Mouse (Mus musculus): Measurements from ENCODE around the gene Clvs2. TPM values are rescaled to one million over a fixed set of nuclear protein-coding genes. Genes with fewer than 3 reads are reported as not detected.
A peak's percentile ranks its signal among the peaks of the same experiment; 100 is the strongest.

The Clvs2 gene
- 10 to 100 TPM; 62.4 to 76.9 TPM for total RNA-seq (2021)

DNA sequence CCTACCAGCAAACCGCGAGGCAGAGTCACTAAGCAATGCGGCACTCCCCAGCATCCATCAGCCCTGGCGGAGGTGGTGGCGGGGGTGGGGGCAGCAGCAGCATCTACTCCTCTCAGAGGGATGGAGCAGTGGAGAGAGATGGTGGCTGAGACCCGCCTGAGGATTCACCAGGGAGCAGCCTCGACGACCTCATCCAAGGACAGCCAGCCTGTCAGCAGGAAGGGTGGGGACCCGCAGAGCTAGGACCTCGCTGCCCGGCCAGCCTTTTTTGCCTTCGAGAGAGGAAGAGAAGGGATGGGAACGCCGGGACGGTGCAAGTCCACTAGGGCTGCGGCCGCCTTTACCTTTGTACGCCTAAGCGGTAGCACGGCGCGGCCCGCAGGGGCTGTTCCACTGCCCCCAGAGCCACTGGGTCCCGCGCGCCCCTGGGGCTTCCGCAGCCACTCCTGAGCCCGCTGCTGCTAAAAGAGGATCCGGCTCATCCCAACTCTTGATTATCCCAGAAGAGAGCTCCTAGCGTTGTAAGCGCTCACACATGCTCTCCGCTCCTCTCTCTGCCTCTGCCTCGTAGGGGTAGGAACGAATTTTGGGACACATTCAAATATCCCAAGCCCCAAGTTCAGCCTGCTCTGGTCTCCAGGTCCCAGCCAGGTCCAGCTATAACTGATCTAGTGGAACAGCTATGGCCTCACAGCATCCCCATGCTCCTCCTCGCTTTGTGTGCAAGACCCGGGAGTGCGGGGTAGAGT is at the start of gene Clvs2:
Gene Clvs2, minus strand, starts transcription at position 639 of the 749 bp plus-strand sequence.
- peak; percentile 55 for DNase-seq
- intact Hi-C loops (cut with DNase I): no loop called here

DNA sequence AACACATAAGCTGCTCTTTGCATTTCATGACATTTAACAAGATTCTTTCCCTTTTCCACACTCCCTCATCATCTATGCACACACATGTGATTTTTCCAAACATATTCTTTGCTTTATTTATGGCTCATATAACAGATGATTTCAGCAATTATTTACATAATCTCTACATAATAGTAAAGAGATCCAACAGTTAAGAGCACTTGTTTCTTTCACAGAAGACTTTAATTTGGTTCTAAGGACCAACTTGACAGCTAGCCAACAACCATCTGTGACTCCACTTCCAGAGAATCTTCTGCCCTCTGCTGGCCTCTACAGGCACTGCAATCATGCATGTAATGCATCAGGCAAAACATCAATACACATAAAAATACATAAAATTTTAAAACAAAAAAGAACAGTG is 28.6 kb upstream of the Clvs2 start:
- peak; percentile 92 for DNase-seq
- intact Hi-C loops (cut with DNase I): no loop called here

DNA sequence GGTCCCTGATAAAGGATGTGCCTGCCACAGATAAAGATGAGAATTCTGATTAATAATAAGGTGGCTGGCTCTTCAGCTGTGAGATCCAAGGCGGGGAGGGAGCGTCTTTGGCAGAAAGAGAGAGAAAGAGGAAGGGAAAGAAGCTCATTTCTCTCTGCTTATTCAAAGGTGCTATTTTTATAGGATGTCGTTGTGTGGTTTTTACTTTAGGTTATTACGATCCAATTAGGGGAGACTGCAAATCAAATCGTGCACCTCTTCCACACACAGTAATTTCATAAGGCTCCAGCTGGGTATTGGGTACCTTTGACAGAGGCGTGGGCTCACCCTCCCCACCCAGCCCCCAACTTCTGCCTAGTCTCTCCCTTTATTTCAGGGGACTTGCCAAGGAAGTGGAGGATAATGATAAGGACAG is 985 bp downstream of the Clvs2 start:
- no peak for DNase-seq
- intact Hi-C loops (cut with DNase I): no loop called here

DNA sequence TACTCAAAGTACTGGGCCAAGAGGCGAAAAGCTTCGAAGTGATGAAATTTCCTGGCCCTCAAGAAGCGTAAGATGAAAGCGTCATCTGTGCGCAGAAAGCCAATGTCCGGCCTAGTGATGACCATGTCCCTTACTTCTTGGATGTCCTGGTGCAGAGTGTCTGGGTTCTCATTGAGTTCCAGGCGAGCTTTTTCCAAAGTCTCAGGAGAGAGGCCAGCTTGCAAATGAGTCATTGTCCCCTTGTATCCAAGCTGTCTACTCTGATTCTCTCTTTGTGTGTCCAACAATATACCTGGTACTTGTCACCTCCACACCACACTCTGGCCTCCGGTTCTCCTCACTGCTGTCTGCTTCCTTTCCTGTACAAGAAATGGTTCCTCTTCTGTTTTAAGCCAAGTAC is 1.9 kb downstream of the Clvs2 start:
- no peak for DNase-seq
- intact Hi-C loops (cut with DNase I): no loop called here

DNA sequence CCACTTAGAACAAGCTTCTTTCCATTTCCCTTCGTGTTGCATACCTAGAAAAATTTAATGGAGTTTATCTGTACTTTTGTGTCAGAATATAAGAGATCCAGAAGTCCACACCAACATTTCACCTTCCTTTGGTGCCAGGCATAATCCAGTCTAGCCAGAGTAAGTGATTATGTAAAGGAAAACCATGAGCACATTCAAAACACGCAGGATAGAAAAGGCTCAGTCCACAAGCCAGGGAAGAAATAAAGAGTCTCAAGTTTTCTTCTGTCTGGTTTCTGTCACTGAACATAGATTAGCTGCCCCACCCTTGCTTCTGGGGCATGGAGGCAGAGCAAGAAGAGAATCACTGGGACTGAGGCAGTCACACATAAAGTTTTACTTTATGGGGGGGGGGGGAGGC is 8.4 kb downstream of the Clvs2 start:
- intact Hi-C loops (cut with DNase I): no loop called here
- no peak for DNase-seq

DNA sequence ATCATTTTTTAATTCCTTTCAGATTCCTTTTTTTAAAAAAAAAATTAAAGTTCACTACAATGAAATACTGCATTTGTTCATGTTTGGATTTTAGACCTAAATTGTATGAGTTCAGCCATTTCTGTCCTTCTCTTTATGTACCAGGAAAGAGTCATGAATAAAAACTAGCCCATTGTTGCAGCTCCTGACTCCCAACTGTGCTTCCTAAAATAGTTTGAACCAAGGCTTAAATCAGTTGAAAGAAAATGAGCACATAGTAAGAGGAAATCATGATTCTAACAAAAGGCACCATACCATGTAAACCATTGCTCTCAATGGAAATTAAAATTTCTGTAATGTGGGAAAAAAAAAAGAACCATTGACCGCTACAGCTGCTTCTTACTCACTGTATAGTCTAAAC is 11.4 kb downstream of the Clvs2 start:
- no peak for DNase-seq
- intact Hi-C loops (cut with DNase I): no loop called here

DNA sequence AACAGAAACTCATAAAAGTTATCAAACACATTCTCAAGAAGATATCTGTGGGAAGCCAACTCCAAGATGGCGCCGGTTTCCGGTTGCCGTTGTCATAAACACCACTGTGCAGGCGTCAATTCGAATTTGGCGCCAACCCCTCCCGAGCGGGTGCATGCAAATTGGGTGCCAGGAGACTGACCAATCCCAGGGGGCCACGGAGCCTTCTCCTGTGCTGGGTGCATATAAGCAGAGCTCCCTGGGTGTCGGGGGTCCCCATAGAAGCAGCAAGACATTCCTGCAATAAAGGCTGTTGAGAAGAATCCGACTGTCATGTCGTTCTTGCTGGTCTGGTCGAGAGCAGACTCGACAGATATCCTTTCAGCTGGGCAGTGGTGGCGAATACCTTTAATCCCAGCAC is 31.8 kb downstream of the Clvs2 start:
- DNase-seq: no peak
- intact Hi-C loops (cut with DNase I): no loop called here

DNA sequence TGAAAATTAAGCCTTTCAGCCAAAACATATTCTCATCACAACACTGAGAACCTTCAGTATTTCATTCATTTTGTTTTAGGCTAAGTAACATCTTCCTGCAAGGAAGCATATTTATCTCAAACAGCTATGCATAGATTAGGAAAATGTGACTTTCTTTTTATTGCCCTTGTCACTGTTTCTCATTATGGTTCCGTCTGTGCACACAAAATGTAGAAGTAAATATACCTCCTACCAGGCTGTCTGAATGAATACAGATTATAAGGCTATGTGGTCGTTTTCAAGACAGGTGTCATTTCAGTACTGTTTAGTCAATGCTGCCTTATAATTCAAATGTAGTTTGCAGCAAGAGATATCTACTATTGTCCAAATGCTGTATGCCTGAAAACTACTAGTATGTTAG is 35.8 kb downstream of the Clvs2 start:
- no peak for DNase-seq
- intact Hi-C loops (cut with DNase I): no loop called here

DNA sequence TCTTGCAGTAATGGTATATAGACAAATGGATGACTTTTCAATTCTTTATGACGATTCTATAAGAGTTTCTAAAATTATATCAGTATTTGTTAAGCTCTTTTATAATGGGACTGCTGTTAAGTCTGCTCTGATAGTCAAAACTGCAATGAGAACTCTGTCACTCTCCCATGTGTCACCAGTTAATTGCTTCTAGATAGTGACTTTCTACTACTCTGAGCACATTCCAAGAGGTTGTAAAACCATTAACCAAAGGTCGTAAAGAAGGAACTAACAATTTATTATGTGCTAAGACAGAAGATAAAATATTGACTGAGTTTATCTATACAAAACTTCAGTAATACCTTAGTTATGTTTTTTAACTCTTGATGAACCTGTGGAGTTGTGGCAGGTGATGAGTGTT is 37.5 kb downstream of the Clvs2 start:
- intact Hi-C loops (cut with DNase I): no loop called here
- no peak for DNase-seq

DNA sequence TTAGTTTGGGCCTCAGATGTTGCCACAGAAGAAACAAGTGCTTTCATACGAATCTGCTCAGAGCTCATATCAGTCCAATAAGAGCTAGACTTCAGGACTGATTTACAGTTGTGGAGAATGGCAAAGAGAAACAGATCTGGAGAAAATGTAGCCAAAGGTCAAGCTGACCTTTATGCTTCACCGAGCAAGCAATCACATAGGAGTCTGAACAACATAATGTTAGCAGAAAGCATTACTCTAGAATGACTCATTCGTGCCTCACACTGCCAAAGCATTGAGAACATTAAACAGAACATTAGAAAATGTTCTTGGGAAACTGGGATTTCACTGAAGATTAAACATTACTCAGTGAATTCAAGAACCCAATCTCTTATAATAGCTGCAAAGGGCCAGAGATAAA is 66.5 kb downstream of the Clvs2 start:
- intact Hi-C loops (cut with DNase I): no loop called here
- no peak for DNase-seq

DNA sequence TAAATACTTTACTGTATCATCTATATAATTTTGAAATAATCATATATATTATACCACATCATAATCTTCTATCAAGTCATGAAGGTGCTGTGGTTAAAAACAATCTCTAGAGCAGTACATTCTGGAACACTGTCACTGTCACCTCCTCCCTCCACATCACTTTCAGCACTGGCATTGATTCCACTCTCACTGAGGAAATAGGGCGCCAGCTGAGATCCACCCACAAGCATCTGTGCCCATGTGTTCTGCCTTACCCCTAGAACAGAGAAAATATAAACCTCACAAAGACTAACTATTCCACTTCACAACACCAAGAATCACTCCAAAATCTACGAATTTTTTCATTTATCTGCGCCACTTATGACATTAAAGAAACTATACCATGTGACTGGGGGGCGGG is 84.2 kb downstream of the Clvs2 start:
- intact Hi-C loops (cut with DNase I): no loop called here
- no peak for DNase-seq

Other genes starting within 250 kb of the Clvs2 start
- under 1 TPM in 1 of 2 experiments, not detected in 1; 0.76 TPM for gene Sult3a2, start 161.9 kb upstream of the Clvs2 start, total RNA-seq (2021)
- gene Sult3a1, start 233.0 kb upstream of the Clvs2 start, total RNA-seq (2021): not detected